Mouse (Mus musculus) olfactory bulb, adult 2 months (tissue): ENCODE measurements around the gene Gm6583. TPM values are rescaled to one million over a fixed set of nuclear protein-coding genes. Genes with fewer than 3 reads are reported as not detected.
A peak's percentile ranks its signal among the peaks of the same experiment; 100 is the strongest.

ENCODE experiments used
- H3K27ac ChIP-seq: fragments of 200-500 bp; 2 replicates; pipeline ENCODE4 v1.5.1; 2012; ENCODE audit warnings: low read depth, low read length; ENCODE audit not compliant: insufficient read depth
- H3K4me1 ChIP-seq: fragments of 200-500 bp; 2 replicates; pipeline ENCODE4 v1.6.1; 2012; ENCODE audit warnings: low read length; ENCODE audit not compliant: control insufficient read depth, insufficient read depth
- H3K4me3 ChIP-seq: fragments of 200-500 bp; 2 replicates; pipeline ENCODE4 v1.5.1; 2012; ENCODE audit warnings: mild to moderate bottlenecking, low read depth, low read length, moderate library complexity; ENCODE audit not compliant: insufficient read depth
- CTCF ChIP-seq: fragments of 200-500 bp; IDR thresholded peaks from 2 replicates; pipeline ENCODE4 v1.5.1; 2012; ENCODE audit warnings: low read depth, mild to moderate bottlenecking, low read length, moderate library complexity; ENCODE audit not compliant: insufficient read depth
- POLR2A ChIP-seq: fragments of 200-500 bp; IDR thresholded peaks from 2 replicates; pipeline ENCODE4 v1.6.1; 2012; ENCODE audit warnings: mild to moderate bottlenecking, low read depth, low read length, moderate library complexity; ENCODE audit not compliant: insufficient read depth
- WGBS: fragments of 180-500 bp; shearing (Covaris S2); methylation state at CpG from one replicate; pipeline ENCODE4 v1.1.7; 2018; 5-methylcytosine and 5-hydroxymethylcytosine counted together
- polyA plus RNA-seq: library from polyadenylated mRNA; stranded (reverse); fragments of >200 nt; gene quantifications from 2 replicates; pipeline ENCODE4 v1.2.4, GENCODE M21; 2012; ENCODE audit warnings: low replicate concordance; ENCODE audit not compliant: missing spikeins, insufficient read depth, insufficient read length

Gm6583 gene
- not detected in 2 replicates for polyA plus RNA-seq

- WGBS, result 65% methylated on average over 13 of the region's 13 CpGs
- H3K4me1 ChIP-seq, result no peaks in the 10 kb centered on the region
Measured at GRCm38 (mm10) chr5:112355910-112356309, at the start of gene Gm6583. Gene Gm6583 (minus strand): TSS chr5:112356033.

GRCm38 (mm10) chr5:112402437-112402836 lies 46.6 kb upstream of the Gm6583 start:
- no peak for TF ChIP-seq CTCF
- no peak for TF ChIP-seq POLR2A
- H3K4me3 ChIP-seq, result no peak overlapping the region
- no peak overlapping the region for H3K27ac ChIP-seq
- 78% methylated on average over 3 of the region's 3 CpGs for WGBS
- no peaks in the 10 kb centered on the region for H3K4me1 ChIP-seq

More at GRCm38 (mm10) chr5:112355910-112356309, at the start of gene Gm6583:
- no peak within 1 kb of the TSS for H3K27ac ChIP-seq
- TF ChIP-seq POLR2A (no peak), CTCF (no peak)
- no peak within 1 kb of the TSS for H3K4me3 ChIP-seq

GRCm38 (mm10) chr5:112399284-112399683 lies 43.5 kb upstream of the Gm6583 start:
- Histone ChIP-seq H3K4me1 (peaks cover 14% of the 10 kb centered on the region), H3K4me3 (no peak overlapping the region), H3K27ac (no peak overlapping the region)
- TF ChIP-seq POLR2A (no peak), CTCF (no peak)
- WGBS, result 67% methylated on average over 10 of the region's 10 CpGs

GRCm38 (mm10) chr5:112396066-112396465 lies 40.2 kb upstream of the Gm6583 start:
- H3K27ac ChIP-seq, result peak overlapping the region; percentile 90
- WGBS, result 22% methylated on average over 18 of the region's 18 CpGs
- peaks cover 39% of the 10 kb centered on the region for H3K4me1 ChIP-seq
- no peak overlapping the region for H3K4me3 ChIP-seq
- TF ChIP-seq POLR2A (no peak), CTCF (no peak)

- WGBS, result 2% methylated on average over 66 of the region's 67 CpGs
- H3K4me3 ChIP-seq, result peak within 1 kb of the TSS; percentile 55
- TF ChIP-seq CTCF, result no peak
- TF ChIP-seq POLR2A, result 0 out of 2 replicates have a peak, but pooled peaks have one; percentile 30
- peak within 1 kb of the TSS; percentile 90 for H3K27ac ChIP-seq
- H3K4me1 ChIP-seq, result peaks cover 44% of the 10 kb centered on the region
Measured at GRCm38 (mm10) chr5:112394779-112395443, 39.1 kb upstream of the Gm6583 start, which contains the start of gene Asphd2. Gene Asphd2 (minus strand): TSS chr5:112394866.

GRCm38 (mm10) chr5:112394415-112394763 lies 38.6 kb upstream of the Gm6583 start:
- H3K27ac ChIP-seq, result peak overlapping the region; percentile 26; the same call in 1 of the 2 replicates
- H3K4me1 ChIP-seq, result peaks cover 49% of the 10 kb centered on the region
- WGBS, result 1% methylated on average over 26 of the region's 28 CpGs
- peak overlapping the region; percentile 55 for H3K4me3 ChIP-seq
- TF ChIP-seq POLR2A, result 0 out of 2 replicates have a peak, but pooled peaks have one; percentile 2
- TF ChIP-seq CTCF, result no peak

GRCm38 (mm10) chr5:112393741-112394414 lies 38.0 kb upstream of the Gm6583 start:
- 10% methylated on average over 18 of the region's 18 CpGs for WGBS
- no peak for TF ChIP-seq CTCF
- TF ChIP-seq POLR2A, result no peak
- peak overlapping the region; percentile 26; the same call in 1 of the 2 replicates for H3K27ac ChIP-seq
- H3K4me3 ChIP-seq, result peak overlapping the region; percentile 55
- peaks cover 54% of the 10 kb centered on the region for H3K4me1 ChIP-seq

- TF ChIP-seq POLR2A, result no peak
- TF ChIP-seq CTCF, result no peak
- H3K27ac ChIP-seq, result no peak overlapping the region
- peaks cover 58% of the 10 kb centered on the region for H3K4me1 ChIP-seq
- no peak overlapping the region for H3K4me3 ChIP-seq
- WGBS, result 52% methylated on average over 27 of the region's 27 CpGs
Measured at GRCm38 (mm10) chr5:112391676-112392323, 36.0 kb upstream of the Gm6583 start.

GRCm38 (mm10) chr5:112391002-112391401 lies 35.2 kb upstream of the Gm6583 start:
- Histone ChIP-seq H3K27ac (no peak overlapping the region), H3K4me1 (peaks cover 54% of the 10 kb centered on the region), H3K4me3 (no peak overlapping the region)
- 71% methylated on average over 16 of the region's 16 CpGs for WGBS
- no peak for TF ChIP-seq CTCF
- no peak for TF ChIP-seq POLR2A
